Mouse (Mus musculus): ENCODE data around the gene Zfp433.
"Not testable (repeated sequence)": the region's sequence is repeated elsewhere in the genome, so short reads cannot be mapped to it uniquely, and the experiment has no call there.

The Zfp433 gene

GRCm38 (mm10) chr10:81704531-81705301, at the start of gene Zfp433:
Gene Zfp433 (plus strand): TSS chr10:81704825.
- DNase-seq (ENCODE audit: low spot score in 2 of 2), result not testable (repeated sequence)

GRCm38 (mm10) chr10:81655178-81655577, 49.4 kb upstream of the Zfp433 start:
- no peak for DNase-seq (ENCODE audit: low spot score in 2 of 2)

GRCm38 (mm10) chr10:81656174-81656573, 48.5 kb upstream of the Zfp433 start:
- DNase-seq (ENCODE audit: low spot score in 2 of 2), result no peak

- not testable (repeated sequence) for DNase-seq (ENCODE audit: low spot score in 2 of 2)
Observed at GRCm38 (mm10) chr10:81687114-81687513, 17.5 kb upstream of the Zfp433 start.

- DNase-seq (ENCODE audit: low spot score in 2 of 2), result not testable (repeated sequence)
Observed at GRCm38 (mm10) chr10:81770506-81771403, 66.1 kb downstream of the Zfp433 start, which contains the start of gene Gm3055. Gene Gm3055 (minus strand): TSS chr10:81771161.

GRCm38 (mm10) chr10:81771404-81771777, 66.8 kb downstream of the Zfp433 start:
- not testable (repeated sequence) for DNase-seq (ENCODE audit: low spot score in 2 of 2)
